Mouse (Mus musculus): ENCODE results near the gene Ptprn.

Gene Ptprn

GRCm38 (mm10) chr1:75264091-75264880 lies at the start of gene Ptprn:
Gene Ptprn (minus strand): TSS chr1:75264502.
- DNase-seq (ENCODE audit: low spot score) = no peak

- no peak for DNase-seq (ENCODE audit: low spot score)
Observed at GRCm38 (mm10) chr1:75311694-75312093, 47.4 kb upstream of the Ptprn start.

DNA sequence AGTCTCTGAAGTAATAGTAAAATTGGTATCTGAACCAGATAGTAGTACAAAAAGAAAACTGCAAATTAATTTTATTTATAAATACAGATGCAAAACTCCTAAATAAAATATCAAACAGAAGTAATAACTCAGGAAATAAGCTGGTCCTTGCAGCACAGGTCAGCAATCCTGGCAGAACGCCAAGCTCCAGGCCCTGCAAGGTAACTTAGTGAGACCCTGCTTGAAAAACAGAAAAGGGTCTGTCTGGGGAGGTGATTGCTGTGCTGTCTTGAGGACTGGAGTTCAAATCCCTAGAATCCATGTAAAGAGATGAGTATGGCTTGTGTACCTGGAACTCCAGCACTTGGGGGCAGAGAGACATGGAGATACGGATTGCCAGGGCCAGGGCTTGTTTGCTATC lies 40.4 kb upstream of the Ptprn start:
- no peak for DNase-seq (ENCODE audit: low spot score)

DNA sequence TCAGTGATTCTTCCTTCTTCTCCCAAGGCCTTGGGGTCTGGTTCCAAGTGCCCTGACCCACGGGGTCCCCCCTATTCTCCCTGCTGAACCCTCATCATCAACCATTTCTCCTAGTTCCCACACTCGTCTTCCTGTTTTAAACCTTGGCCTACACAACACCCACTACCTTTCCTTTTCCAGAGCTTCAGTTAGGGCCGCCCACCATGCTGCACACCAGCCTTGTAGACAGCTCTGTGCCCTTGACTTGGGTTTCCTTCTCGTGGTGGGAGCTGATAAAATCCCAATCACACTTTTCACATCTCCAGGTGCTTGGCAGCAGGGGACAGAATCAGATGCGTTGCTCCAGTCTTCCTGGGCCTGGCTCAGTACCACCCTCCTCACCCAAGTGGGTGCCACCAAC lies 30.0 kb upstream of the Ptprn start:
- no peak for DNase-seq (ENCODE audit: low spot score)

GRCm38 (mm10) chr1:75293331-75293701 lies 29.0 kb upstream of the Ptprn start:
- no peak for DNase-seq (ENCODE audit: low spot score)

DNA sequence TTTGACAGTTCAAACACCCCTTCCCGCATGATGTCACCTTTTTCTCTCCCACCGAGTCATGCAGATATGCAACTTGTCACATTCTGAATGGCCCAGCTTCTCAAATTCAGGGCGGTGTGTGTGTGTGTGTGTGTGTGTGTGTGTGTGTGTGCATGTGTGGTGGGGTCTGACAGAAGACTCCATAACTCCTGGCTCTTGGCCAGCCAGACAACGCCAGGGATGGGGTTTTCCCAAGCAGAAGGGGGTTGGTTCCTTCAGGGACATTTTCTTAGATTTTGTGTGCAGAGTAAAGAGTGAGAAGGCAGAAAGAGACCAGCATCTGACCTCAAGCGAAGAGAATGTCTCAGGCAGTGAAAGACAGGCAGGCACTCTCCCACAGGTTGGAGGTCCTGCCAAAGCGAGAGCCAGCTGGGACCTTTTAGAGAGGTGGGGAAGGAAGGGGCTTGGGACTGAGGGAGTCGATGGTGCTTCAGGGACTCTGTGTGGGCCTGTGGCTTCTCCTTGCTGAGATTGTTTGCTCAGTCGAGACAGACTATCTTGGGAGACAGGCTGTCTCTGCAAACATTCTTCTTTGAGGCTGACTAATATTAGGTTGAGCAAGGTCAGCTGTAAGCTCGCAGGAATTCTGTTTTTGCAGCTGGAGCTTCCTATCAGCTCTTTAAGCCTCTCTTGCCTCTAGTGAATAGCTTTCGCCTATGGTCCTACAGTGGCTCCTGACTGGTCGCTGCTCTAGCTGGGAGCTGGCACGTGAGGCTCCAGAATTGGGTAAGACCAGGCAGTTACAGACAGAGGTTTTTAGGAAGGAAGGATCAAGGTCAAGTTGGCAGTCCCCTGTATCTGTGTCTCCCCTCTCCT lies 28.4 kb upstream of the Ptprn start:
- peak; percentile 30 for DNase-seq (ENCODE audit: low spot score)

DNA sequence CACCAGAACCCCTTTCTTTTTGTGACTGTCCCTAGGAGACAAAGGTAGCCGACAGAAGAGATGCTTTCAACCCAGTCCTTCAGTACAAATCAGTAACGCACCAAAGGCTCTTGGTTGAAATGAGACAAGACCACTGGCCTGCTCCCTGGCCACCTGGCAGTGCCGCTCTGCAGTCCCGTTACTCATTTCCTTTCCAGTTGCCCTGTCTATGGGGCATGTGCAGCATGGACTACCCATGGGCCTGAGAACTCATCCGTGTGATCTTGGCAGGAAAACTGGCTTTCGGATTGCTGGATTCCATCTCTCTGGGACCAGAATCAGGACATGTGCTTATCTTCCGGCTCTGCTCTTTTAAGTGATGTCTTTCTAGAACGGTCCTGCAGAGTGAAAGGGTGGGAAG lies 27.0 kb upstream of the Ptprn start:
- DNase-seq (ENCODE audit: low spot score) = no peak

- DNase-seq (ENCODE audit: low spot score) = peak; percentile 63
Observed at GRCm38 (mm10) chr1:75290582-75290981, 26.3 kb upstream of the Ptprn start.

DNA sequence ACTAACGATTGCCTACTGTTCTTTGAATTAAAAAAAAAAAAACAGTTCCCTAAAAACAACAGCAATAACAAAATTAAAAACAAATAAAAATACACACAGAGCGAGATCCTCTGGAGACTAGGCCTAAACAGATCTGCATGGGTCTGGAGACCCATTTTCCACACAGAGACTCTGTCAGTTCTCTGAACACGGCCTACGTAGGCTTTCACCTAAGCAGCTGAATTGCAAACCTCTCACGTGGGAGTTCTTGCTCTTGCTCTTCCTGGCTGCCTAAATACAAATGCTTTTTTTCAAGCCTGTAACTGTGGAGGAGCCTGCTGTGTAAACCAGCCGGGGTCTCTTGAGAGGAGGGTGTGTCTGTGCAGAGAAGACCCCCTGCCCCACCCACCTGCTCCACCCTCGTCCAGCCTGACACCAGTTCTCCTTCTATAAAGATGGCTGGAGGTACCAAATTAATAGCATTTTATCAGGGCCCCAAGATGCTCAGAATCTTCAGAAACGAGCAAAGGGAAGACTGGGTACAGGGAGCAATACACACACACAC lies 25.7 kb upstream of the Ptprn start:
- DNase-seq (ENCODE audit: low spot score) = no peak

DNA sequence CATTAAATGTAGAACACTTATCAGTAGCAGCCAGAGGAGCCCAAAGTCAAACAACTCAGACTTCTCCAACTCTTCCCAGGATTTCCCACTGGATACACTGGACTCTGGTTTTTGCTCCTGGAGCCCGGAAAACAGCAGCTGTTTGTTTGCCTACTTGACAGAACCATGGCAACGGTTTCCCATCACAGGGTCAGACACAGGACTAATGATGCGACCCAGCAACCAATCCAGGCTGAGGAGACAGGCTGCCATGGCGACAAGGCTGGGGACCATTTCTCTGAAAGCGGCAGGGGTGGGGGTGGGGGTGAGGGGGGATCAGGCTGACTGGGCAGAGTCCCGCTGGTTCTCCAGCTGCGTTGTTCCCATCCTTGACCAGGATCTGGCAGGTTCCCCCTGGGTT lies 25.1 kb upstream of the Ptprn start:
- DNase-seq (ENCODE audit: low spot score) = no peak

DNA sequence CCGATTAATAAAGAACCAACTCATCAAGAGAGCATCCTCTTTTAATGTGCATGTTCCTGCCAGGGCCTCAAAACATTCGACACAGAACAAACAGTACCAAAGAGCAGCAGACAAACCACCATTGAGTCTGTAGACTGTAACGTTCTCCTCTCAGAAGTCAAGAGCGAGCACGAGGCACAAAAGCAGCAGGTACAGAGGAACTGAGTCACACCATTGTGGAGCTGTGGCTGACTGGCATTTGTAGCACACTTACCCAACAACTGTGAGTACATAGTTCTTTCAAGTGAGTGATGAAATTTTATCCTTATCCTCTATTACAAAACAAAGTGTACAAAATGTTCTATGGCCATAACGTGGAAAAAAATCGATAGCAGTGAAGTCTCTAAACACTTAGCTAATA lies 20.6 kb upstream of the Ptprn start:
- peak; percentile 13 for DNase-seq (ENCODE audit: low spot score)

DNA sequence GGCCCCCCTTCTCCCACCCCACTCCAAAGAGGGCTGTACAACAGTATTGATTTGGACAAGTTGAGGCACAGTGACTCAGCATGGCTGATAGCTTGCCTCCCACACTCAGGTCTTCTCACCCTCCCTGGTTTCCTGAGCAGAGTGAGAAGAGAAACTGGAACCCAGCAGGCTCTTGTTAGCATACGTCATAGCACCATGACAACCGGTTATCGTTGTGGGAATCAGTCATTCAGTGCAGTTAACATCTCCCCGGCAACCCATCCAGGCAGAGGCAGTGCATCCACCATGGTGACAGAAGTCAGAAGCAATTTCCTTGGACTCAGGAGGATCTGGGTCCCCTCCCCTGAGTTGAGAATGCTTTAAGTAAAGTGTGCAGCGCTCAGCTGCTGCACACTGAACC lies 18.7 kb upstream of the Ptprn start:
- no peak for DNase-seq (ENCODE audit: low spot score)

DNA sequence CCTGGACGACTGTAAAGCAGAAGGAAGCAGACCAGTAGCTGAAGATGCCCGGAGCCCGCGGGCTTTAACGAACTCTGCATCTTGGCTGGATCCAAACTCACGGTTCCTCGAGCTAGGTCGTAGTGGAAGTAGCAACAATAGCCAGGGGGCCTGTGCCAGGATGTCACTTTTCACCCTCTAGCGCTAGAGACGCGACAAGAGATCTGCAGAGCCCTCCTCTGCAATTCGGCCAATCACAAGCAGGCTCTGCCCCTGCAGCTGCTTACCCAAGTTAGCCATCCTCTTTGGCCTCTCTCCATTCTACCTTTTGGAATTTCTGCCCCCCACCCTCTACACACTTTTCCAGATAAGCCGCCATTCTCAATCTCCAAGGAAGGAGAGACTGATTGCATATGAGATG lies 13.9 kb upstream of the Ptprn start, which contains the start of gene Resp18:
TSS of gene Resp18 (minus strand) at position 188 of the 400 bp plus-strand sequence.
- no peak for DNase-seq (ENCODE audit: low spot score)

DNA sequence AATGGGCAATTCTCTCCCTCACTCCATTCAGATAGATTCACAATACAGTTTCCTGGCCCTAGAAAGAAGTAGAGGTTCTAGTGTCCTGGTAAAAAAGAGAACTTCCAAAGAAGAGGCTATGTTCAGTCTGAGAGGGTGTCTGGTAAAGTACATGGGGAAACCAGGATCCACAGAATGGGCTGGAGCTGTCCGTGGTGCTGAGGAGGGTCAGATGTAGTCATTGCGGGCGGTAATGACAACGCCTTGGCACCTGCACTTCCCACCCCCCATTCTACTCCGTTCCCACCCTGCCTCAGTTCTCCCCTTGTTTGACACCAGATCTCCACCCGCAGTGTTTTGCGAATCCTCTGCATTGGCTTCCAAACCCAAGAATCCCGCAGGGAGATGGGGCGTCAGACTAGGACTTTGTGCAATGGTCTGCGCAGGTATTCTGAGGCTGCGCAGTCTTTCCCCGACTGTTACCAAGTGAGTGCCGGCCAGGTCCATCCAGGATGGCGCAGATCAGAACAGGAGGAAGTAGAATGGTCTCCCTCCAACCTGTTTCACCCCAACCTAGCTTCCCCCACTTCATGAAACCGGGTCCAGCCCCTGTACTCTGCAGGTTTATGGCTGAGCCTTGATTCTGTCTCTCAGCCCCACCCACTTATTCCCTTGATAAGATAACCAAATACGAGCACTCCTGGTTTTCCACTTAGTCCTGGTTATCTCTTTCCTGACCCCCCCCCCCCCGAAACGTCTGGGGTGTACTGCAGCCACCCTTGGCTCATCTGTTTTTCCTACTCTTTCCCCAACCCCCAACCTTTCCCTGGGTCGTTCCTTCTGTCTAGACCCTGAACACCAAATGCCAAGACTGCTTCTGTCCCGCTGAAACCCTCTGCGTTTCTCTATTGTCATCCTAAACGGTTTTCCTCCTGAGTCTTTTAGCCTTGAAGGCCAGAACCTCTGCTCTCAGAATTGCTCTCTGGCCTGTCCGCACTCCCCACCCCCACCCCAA lies 13.2 kb upstream of the Ptprn start:
- peak; percentile 69 for DNase-seq (ENCODE audit: low spot score)

- DNase-seq (ENCODE audit: low spot score) = peak; percentile 90
Observed at GRCm38 (mm10) chr1:75262969-75263951, 1.0 kb downstream of the Ptprn start.

DNA sequence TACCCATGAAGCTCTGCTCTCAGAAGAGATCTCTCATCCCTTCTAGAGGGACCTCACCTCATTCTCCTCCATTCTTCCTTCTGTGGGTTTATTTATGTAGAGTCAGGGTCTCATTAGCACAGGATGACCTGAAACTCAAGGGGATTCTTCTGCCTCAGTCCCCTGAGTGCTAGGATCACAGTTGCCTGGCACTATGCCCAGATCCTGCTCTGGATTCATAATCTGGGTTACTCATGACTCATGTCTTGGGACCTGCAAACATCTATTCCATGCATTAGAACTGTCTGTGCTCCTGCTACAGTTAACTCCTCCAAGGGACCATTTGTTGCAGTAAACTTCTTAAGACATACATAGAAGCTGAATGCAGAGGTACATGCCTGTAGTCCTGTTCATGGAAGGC lies 3.0 kb downstream of the Ptprn start:
- no peak for DNase-seq (ENCODE audit: low spot score)

- DNase-seq (ENCODE audit: low spot score) = no peak
Observed at GRCm38 (mm10) chr1:75255516-75256046, 8.7 kb downstream of the Ptprn start.

DNA sequence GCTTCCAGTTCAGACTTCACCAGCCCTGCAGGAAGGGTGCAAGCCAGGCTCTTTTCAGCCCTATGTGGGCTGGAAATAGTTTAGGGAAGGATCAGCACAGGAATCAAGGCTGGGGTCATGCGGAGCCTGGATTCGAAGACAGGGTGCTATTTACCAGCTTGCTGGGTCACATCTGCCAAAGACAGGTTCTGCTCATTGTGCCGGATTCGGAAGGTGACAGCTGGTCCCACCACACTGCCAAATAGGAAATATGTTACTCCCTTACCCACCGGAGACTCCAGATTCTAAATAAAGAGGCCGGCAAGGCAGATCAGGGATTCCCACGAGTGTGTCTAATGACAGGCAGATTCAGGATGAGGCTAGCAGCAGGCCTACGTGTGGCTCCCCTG lies 9.7 kb downstream of the Ptprn start:
- no peak for DNase-seq (ENCODE audit: low spot score)

DNA sequence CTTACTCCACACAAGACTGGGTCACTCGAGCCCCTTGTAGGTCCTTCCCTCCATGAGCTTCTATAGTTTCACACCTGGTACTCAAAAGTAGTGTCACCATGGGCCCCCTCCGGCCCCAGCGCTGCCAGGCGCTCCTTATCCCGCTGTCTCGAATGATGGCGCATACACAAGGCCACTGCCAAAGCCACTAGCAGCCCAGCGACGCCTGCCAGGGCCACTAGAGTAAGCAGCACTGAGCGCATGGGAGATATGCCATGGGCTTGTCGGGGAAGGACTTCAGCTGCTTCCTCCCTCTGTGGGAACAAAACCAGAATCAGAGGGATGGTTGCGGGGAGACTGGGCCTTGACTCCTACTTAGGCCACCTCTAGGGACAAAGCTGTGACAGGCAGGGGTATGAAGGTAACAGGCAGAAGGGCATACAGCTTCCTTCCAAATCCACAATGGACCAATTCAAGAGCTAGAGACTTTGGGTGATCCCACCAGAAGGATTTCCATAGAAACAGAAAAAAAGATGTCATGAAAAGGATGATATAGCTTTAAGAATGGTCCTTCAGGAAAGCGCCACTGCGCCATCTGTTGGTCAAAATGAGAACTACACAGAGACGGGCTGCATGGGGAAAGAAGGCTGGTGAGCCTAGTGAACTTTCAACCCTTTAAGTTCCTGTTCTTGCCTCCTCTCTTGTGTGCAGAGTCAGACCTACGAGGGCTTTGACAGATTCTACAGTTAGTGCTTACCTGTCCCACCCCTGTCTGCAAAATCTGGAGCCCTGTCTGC lies 10.3 kb downstream of the Ptprn start:
- DNase-seq (ENCODE audit: low spot score) = peak; percentile 89
